Mouse (Mus musculus) mouse trophoblast stem cell (cell line): Measurements from ENCODE around the gene Pla2g1b.

ENCODE experiments used
- in situ Hi-C, 2 experiments: fragments of 300-500 bp; cut with MseI, MboI; formaldehyde crosslinking; loops; 2 replicates in 1 of 2; 3 replicates in 1 of 2; pipeline ENCODE4 v1.15.1; 2025

The Pla2g1b gene

GRCm38 (mm10) chr5:115522531-115522930 lies 56.5 kb downstream of the Pla2g1b start:
- in situ Hi-C loops: no loop called here

- in situ Hi-C loops: no loop called here
Measured at GRCm38 (mm10) chr5:115522981-115523499, 57.0 kb downstream of the Pla2g1b start.

DNA sequence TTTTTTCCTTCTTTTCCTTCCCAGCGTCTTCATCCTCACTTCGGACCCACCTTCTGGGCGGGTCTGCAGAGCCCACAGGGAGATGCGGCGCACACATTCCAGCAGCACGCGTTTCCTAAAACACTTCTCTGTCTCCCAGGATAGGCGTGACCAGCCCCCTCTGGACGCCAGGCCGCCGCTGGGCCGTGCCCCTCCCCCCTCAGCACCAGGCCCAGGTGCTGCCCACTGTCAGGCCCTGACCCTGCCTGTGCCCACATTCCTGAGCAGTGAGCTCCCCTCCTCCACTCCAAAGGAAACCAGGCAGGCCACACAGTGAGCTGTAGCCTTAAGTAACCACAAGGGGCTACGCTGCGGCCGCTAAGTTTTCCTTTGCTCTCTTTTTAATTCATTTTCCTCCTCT lies 57.9 kb downstream of the Pla2g1b start:
- in situ Hi-C loops: no loop called here
